Mouse (Mus musculus) brain, adult 2 months (tissue): Measurements from ENCODE around the gene Magi1.

ENCODE experiments used
- DNase-seq: peaks from one replicate; pipeline ENCODE4 v3.0.0; 2011; ENCODE audit warnings: low read depth, low spot score

The Magi1 gene

GRCm38 (mm10) chr6:93985111-93985510 is 298.6 kb downstream of the Magi1 start:
- peak; percentile 68 for DNase-seq

GRCm38 (mm10) chr6:93983551-93983950 is 300.2 kb downstream of the Magi1 start:
- no peak for DNase-seq

GRCm38 (mm10) chr6:93981211-93981610 is 302.5 kb downstream of the Magi1 start:
- peak; percentile 11 for DNase-seq

- no peak for DNase-seq
These were observed 304.5 kb downstream of the Magi1 start for GRCm38 (mm10) chr6:93979241-93979640.

- peak; percentile 37 for DNase-seq
These were observed 315.0 kb downstream of the Magi1 start for GRCm38 (mm10) chr6:93968721-93969120.

GRCm38 (mm10) chr6:93962757-93963336 is 320.9 kb downstream of the Magi1 start:
- DNase-seq: peak; percentile 84

- DNase-seq: no peak
These were observed 321.9 kb downstream of the Magi1 start for GRCm38 (mm10) chr6:93961782-93962181.

GRCm38 (mm10) chr6:93957172-93957571 is 326.5 kb downstream of the Magi1 start:
- DNase-seq: peak; percentile 82

GRCm38 (mm10) chr6:93946612-93947011 is 337.1 kb downstream of the Magi1 start:
- DNase-seq: no peak

- no peak for DNase-seq
These were observed 347.4 kb downstream of the Magi1 start for GRCm38 (mm10) chr6:93936359-93936758.

GRCm38 (mm10) chr6:93935793-93936192 is 347.9 kb downstream of the Magi1 start:
- DNase-seq: no peak

- DNase-seq: no peak
These were observed 349.0 kb downstream of the Magi1 start for GRCm38 (mm10) chr6:93934700-93935099.

- no peak for DNase-seq
These were observed 359.1 kb downstream of the Magi1 start for GRCm38 (mm10) chr6:93924568-93924967.

- DNase-seq: no peak
These were observed 359.7 kb downstream of the Magi1 start for GRCm38 (mm10) chr6:93923972-93924371.

- DNase-seq: no peak
These were observed 360.4 kb downstream of the Magi1 start for GRCm38 (mm10) chr6:93923351-93923750.

GRCm38 (mm10) chr6:93922931-93923330 is 360.8 kb downstream of the Magi1 start:
- DNase-seq: no peak

- DNase-seq: peak; percentile 84
These were observed 370.4 kb downstream of the Magi1 start for GRCm38 (mm10) chr6:93913226-93913861.

- peak; percentile 94 for DNase-seq
These were observed 371.0 kb downstream of the Magi1 start for GRCm38 (mm10) chr6:93912582-93913225.

GRCm38 (mm10) chr6:93912003-93912581 is 371.6 kb downstream of the Magi1 start:
- DNase-seq: peak; percentile 72

- DNase-seq: no peak
These were observed 372.3 kb downstream of the Magi1 start for GRCm38 (mm10) chr6:93911420-93911819.

GRCm38 (mm10) chr6:93909976-93910375 is 373.7 kb downstream of the Magi1 start:
- no peak for DNase-seq

- DNase-seq: no peak
These were observed 378.7 kb downstream of the Magi1 start for GRCm38 (mm10) chr6:93904987-93905386.

- peak; percentile 54 for DNase-seq
These were observed 381.5 kb downstream of the Magi1 start for GRCm38 (mm10) chr6:93902239-93902638.
